Mouse (Mus musculus) liver, embryonic 14.5 days (tissue): Measurements from ENCODE around the gene Cnn3. TPM values are rescaled to one million over a fixed set of nuclear protein-coding genes. Genes with fewer than 3 reads are reported as not detected.
A peak's percentile ranks its signal among the peaks of the same experiment; 100 is the strongest.

Source experiments
- ATAC-seq: fragments of 200-750 bp; cut with Nextera tagmentation; 2 replicates; pipeline ENCODE4 v1.8.0; 2017; ENCODE audit warnings: moderate number of reproducible peaks, mild to moderate bottlenecking, moderate library complexity; ENCODE audit not compliant: insufficient read depth
- DNase-seq, 3 experiments: peaks; one replicate each; pipeline ENCODE4 v3.0.0-alpha.2; 2012 to 2013; ENCODE audit warnings: low read depth in 3 of 3, low spot score in 3 of 3
- H3K27ac ChIP-seq: fragments of 300-500 bp; sonication (generic); 2 replicates; pipeline ENCODE4 v1.5.1; 2014; ENCODE audit warnings: moderate library complexity, mild to moderate bottlenecking, control low read depth, inconsistent platforms
- H3K27me3 ChIP-seq: fragments of 300-500 bp; sonication (generic); 2 replicates; pipeline ENCODE4 v1.6.1; 2014; ENCODE audit warnings: mild to moderate bottlenecking, low read length, moderate library complexity; ENCODE audit not compliant: control insufficient read depth, insufficient read depth
- H3K36me3 ChIP-seq: fragments of 300-500 bp; sonication (generic); replicated peaks from 2 replicates; pipeline ENCODE4 v1.6.1; 2014; ENCODE audit warnings: low read depth; ENCODE audit not compliant: control insufficient read depth, insufficient read depth
- H3K4me1 ChIP-seq, 2 experiments: fragments of 200-500 bp in 1 of 2; fragments of 300-500 bp in 1 of 2; sonication (generic) in 1 of 2; replicated peaks; 2 replicates each; pipeline ENCODE4 v1.6.1; 2012 to 2014; ENCODE audit warnings: antibody characterized with exemption in 1 of 2, inconsistent platforms in 1 of 2, low read length in 1 of 2; ENCODE audit not compliant: control insufficient read depth in 2 of 2, insufficient read depth in 2 of 2
- H3K4me2 ChIP-seq: fragments of 300-500 bp; sonication (generic); 2 replicates; pipeline ENCODE4 v1.6.1; 2014; ENCODE audit warnings: low read depth, mild to moderate bottlenecking, control low read depth, moderate library complexity
- H3K4me3 ChIP-seq, 2 experiments: fragments of 200-500 bp in 1 of 2; fragments of 300-500 bp in 1 of 2; sonication (generic) in 1 of 2; 2 replicates each; pipeline ENCODE4 v1.5.1; 2012 to 2014; ENCODE audit warnings: low read depth in 2 of 2, low read length in 2 of 2, mild to moderate bottlenecking in 2 of 2, control low read depth in 1 of 2, inconsistent platforms in 1 of 2, moderate library complexity in 1 of 2; ENCODE audit not compliant: insufficient read depth in 1 of 2
- H3K9ac ChIP-seq: fragments of 300-500 bp; sonication (generic); replicated peaks from 2 replicates; pipeline ENCODE4 v1.6.1; 2014; ENCODE audit warnings: mild to moderate bottlenecking, control low read depth, moderate library complexity
- H3K9me3 ChIP-seq: fragments of 300-500 bp; sonication (generic); 2 replicates; pipeline ENCODE4 v1.6.1; 2016; ENCODE audit warnings: low read length, mixed read lengths; ENCODE audit not compliant: control insufficient read depth
- CTCF ChIP-seq: IDR thresholded peaks from 2 replicates; pipeline ENCODE4 v1.5.1; 2016; ENCODE audit warnings: antibody characterized with exemption, low read depth, control low read depth
- EP300 ChIP-seq: IDR thresholded peaks from 2 replicates; pipeline ENCODE4 v1.6.1; 2016; ENCODE audit warnings: antibody characterized with exemption, low read depth
- WGBS: fragments of 180-500 bp; shearing (Covaris S2); extraction: QIAGEN DNeasy Blood & Tissue Kit; methylation state at CpG from one replicate; pipeline ENCODE4 v1.1.7; 2014; ENCODE audit not compliant: insufficient replicate concordance; 5-methylcytosine and 5-hydroxymethylcytosine counted together
- polyA plus RNA-seq, 2 experiments: library from polyadenylated mRNA; depleted of rRNA in 1 of 2; stranded (reverse) in 1 of 2; unstranded in 1 of 2; fragments of >200 nt; fragmentation: Nextera tagmentation in 1 of 2; extraction: Ambion mirVana in 1 of 2; gene quantifications; 2 replicates each; pipeline versions ENCODE4 v1.2.1 to v1.2.3; 2012 to 2014

Cnn3 gene
- polyA plus RNA-seq, 2 experiments, result 62.7 to 82.7 TPM

DNA sequence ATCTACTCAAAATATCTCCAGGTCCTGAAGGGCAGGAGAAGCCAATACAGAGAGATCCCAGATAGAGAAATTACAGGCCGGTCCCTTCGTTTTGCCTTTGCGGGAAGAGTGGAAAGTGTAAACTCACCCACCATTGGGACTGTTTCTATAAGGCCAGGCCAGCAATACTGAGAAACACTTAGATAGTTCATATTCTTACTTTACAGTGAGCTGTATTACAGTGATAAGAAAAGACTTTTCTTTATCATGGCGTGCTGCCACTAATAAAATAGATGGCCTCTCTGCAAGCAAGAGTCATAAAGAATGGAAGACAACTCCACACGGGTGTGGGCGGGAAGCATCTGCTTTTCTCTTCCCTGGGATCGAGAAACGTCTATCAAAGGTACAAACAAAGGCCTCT is 36.9 kb upstream of the Cnn3 start:
- H3K4me2 ChIP-seq, result no peak overlapping the region; the same call in 1 of the 2 replicates
- DNase-seq (no peak), ATAC-seq (peak; percentile 65; the same call in 1 of the 2 replicates)
- no peak overlapping the region for H3K27ac ChIP-seq
- no peak overlapping the region for H3K9ac ChIP-seq
- H3K9me3 ChIP-seq, result no peaks in the 10 kb centered on the region
- H3K27me3 ChIP-seq, result no peaks in the 10 kb centered on the region
- H3K36me3 ChIP-seq, result no peaks in the 10 kb centered on the region
- no peak overlapping the region for H3K4me3 ChIP-seq
- no peak for TF ChIP-seq CTCF
- TF ChIP-seq EP300, result 0 out of 2 replicates have a peak, but pooled peaks have one; percentile 9
- peaks cover 7 to 21% of the 10 kb centered on the region in 2 experiments for H3K4me1 ChIP-seq
- 34% methylated on average over 8 of the region's 8 CpGs for WGBS

DNA sequence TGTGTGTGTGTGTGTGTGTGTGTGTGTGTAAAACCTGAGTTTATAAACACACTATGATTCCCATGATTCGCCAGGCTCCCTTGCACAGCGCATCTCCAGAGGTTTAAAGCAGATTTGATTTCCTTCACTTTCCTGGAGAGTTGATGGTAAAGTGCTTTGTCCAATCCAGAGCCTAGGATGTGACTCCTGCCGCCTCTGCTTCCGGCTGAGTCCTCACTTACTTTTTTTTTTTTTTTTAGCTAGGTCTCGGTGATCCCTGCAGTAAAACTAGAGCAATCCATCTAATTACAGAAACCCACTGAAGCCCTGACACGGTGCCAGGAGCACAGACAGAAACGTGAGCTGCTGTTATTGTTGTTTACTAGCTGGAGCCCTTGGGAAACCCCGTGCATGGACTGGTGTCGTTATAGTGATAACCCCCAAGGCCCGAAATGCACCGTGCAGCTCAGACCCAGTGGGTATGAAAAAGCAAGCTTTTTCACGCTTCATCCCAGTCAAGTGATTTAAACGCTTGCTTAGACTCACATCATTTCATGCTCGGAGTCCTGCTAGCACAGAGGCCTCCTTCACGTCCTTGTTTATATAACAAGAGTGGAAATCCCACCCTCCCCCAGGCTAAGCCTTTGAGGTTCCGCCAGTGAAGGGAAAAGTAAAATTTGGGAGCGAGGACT is 36.3 kb upstream of the Cnn3 start:
- peaks cover 7 to 21% of the 10 kb centered on the region in 2 experiments for H3K4me1 ChIP-seq
- ATAC-seq (no peak), DNase-seq (no peak)
- 58% methylated on average over 17 of the region's 17 CpGs for WGBS
- H3K9me3 ChIP-seq, result no peaks in the 10 kb centered on the region
- no peak overlapping the region for H3K4me3 ChIP-seq
- no peaks in the 10 kb centered on the region for H3K27me3 ChIP-seq
- 0 out of 2 replicates have a peak overlapping the region, but pooled peaks have one; percentile 2 for H3K4me2 ChIP-seq
- no peak overlapping the region for H3K9ac ChIP-seq
- TF ChIP-seq EP300, result no peak
- TF ChIP-seq CTCF, result no peak
- no peak overlapping the region for H3K27ac ChIP-seq
- H3K36me3 ChIP-seq, result no peaks in the 10 kb centered on the region

GRCm38 (mm10) chr3:121390724-121391123 is 35.6 kb upstream of the Cnn3 start:
- Histone ChIP-seq H3K27me3 (no peaks in the 10 kb centered on the region), H3K9ac (no peak overlapping the region), H3K27ac (no peak overlapping the region)

DNA sequence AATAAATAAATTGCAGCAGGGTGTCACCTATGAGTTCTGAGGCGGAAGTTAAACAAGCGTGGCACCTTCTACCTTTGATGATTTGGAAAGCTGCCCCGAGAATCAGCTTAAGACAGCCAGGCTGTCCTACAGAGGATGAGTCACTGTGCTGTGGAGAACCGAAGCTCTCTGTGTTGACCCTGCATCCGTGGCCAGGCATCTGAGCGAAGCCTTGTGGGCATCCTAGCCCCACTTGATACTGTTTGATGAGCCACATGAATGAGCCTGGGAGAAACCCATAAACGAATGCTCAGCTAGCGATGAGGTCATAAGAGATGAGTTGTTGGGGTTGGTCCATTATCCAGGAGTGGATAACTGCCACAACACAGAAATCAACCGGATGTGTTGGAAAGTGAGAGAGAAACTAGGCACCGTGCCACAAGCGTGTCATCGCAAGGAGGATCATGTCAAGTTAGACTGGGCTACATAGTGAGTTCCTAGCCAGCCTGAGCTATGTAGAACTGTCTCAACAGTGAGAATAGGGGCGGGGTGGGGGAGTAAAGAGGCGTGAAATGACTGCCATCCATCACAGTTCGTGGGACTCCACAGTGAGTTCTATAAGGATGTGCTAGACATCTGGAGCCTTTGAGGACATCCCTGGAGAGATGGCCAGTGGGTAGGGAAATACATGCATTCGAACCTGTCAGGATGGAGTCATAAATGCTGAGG is 30.6 kb upstream of the Cnn3 start:
- Histone ChIP-seq H3K4me3 (no peak overlapping the region), H3K9me3 (no peaks in the 10 kb centered on the region), H3K4me1 (peaks cover 0 to 7% of the 10 kb centered on the region in 2 experiments; a peak in 2 of 4 replicates), H3K27me3 (no peaks in the 10 kb centered on the region), H3K36me3 (no peaks in the 10 kb centered on the region), H3K27ac (no peak overlapping the region), H3K9ac (no peak overlapping the region), H3K4me2 (no peak overlapping the region)
- ATAC-seq (no peak), DNase-seq (no peak)
- WGBS, result 73% methylated on average over 16 of the region's 16 CpGs
- TF ChIP-seq EP300 (no peak), CTCF (no peak)

More at GRCm38 (mm10) chr3:121390724-121391123, 35.6 kb upstream of the Cnn3 start:
- no peak for TF ChIP-seq CTCF
- TF ChIP-seq EP300, result no peak
- Histone ChIP-seq H3K4me3 (no peak overlapping the region), H3K4me2 (no peak overlapping the region), H3K4me1 (peaks cover 7 to 21% of the 10 kb centered on the region in 2 experiments), H3K36me3 (no peaks in the 10 kb centered on the region), H3K9me3 (no peaks in the 10 kb centered on the region)
- no peak for DNase-seq
- WGBS, result 77% methylated on average over 7 of the region's 7 CpGs
- no peak for ATAC-seq

DNA sequence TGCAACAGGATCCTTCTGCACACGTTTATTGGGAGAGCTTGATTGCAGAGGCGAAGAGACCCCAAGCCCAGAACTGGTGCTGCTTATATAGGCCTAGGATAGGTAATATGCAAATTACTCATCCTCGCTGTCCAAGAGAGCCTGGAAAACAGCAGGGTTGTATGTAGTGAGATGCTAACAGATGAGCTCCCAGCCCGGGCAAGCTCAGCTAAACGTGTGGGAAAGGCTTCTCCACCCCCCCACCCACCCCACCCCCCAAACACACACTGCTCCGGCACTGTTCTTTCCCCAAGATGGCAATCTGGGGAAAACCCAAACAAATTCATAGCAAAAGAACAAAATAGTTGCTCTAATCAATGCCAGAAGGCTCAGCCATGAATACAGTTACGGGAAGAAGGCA is 29.7 kb upstream of the Cnn3 start:
- H3K27ac ChIP-seq, result no peak overlapping the region
- no peak overlapping the region for H3K4me3 ChIP-seq
- H3K9me3 ChIP-seq, result no peaks in the 10 kb centered on the region
- no peak overlapping the region for H3K9ac ChIP-seq
- WGBS, result 69% methylated on average over 7 of the region's 7 CpGs
- ATAC-seq (no peak), DNase-seq (no peak)
- H3K27me3 ChIP-seq, result no peaks in the 10 kb centered on the region
- H3K4me1 ChIP-seq, result peaks cover 0 to 5% of the 10 kb centered on the region in 2 experiments; a peak in 2 of 4 replicates
- no peak overlapping the region for H3K4me2 ChIP-seq
- H3K36me3 ChIP-seq, result no peaks in the 10 kb centered on the region
- no peak for TF ChIP-seq CTCF
- no peak for TF ChIP-seq EP300
